Mouse (Mus musculus): ENCODE measurements around the gene Cdc14a. TPM values are rescaled to one million over a fixed set of nuclear protein-coding genes. Genes with fewer than 3 reads are reported as not detected.

Cdc14a gene
- polyA plus RNA-seq, 1 experiment from 2014 or later: 8.3 TPM

DNA sequence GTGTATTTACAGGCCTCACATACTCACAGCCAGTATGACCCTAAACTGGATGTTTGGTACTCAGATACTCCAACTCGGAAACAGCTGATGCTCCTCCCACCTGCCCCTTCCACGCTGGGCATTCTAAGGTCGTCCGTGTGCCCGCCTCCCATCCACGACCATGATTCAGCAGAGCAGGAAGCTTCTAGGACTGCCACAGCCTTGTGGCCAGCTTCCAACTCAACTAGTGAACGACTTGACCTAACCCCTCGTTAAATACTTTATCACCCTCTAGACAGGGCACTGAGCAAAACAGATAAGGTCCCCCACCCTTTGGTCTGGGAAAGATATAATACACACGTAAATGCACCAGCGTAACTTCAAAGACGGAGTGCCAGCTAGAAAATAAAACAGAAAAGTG is 35.0 kb downstream of the Cdc14a start:
- Histone ChIP-seq H3K4me1 (0 out of 2 replicates have a peak, but pooled peaks cover 6% of the 10 kb centered on the region), H3K9ac (no peak overlapping the region), H3K4me2 (no peak overlapping the region), H3K27ac (no peak overlapping the region), H3K4me3 (no peak overlapping the region), H3K9me3 (no peaks in the 10 kb centered on the region), H3K36me3 (no peaks in the 10 kb centered on the region), H3K27me3 (no peaks in the 10 kb centered on the region)
- 36% methylated on average over 11 of the region's 11 CpGs for WGBS
- ATAC-seq (ENCODE audit: borderline replicate concordance, extremely low read depth, low FRiP score, low TSS enrichment): peak; percentile 69; the same call in 1 of the 2 replicates

DNA sequence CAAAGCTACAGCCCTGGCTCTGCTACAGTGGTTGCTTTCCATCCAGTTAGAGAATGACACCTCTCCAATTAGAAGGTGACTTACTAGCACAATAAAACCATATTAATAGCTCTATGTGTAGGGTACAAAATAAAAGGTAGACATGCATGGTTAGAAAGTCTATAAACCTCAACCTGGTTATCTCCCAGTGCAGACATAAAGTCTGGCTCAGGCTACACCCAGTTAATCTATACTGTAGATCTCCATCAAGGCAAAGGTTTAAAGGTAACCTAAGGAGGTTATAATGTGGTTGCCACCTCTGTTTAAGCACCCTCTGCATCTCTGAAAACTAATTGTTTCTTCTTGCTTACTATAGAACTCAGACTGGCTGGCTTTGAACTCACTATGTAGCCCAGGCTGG is 36.9 kb downstream of the Cdc14a start:
- Histone ChIP-seq H3K9ac (no peak overlapping the region), H3K4me1 (0 out of 2 replicates have a peak, but pooled peaks cover 6% of the 10 kb centered on the region), H3K4me3 (no peak overlapping the region), H3K9me3 (no peaks in the 10 kb centered on the region), H3K4me2 (no peak overlapping the region), H3K27ac (no peak overlapping the region), H3K36me3 (no peaks in the 10 kb centered on the region), H3K27me3 (no peaks in the 10 kb centered on the region)
- ATAC-seq (ENCODE audit: borderline replicate concordance, extremely low read depth, low FRiP score, low TSS enrichment): no peak

DNA sequence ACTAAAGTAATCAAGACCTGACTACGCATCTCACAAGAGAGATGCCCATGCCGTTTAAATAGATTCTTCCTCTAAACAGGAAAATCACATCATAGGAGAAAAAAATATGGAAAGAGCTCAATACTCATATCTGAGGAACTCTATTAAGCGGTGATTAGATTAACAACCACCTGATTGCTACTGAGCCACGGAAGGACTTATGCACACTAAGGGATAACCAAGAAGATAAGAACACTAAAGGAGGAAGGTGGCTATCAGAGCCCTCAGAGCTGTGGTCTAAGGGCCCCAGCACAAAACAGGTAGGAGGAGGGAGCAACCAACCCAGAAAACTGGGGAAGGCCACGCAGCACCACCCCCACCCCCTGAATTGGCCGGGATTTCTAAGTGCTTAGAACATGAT is 37.5 kb downstream of the Cdc14a start:
- Histone ChIP-seq H3K4me1 (0 out of 2 replicates have a peak, but pooled peaks cover 6% of the 10 kb centered on the region), H3K4me2 (no peak overlapping the region), H3K27ac (no peak overlapping the region), H3K9ac (no peak overlapping the region), H3K9me3 (no peaks in the 10 kb centered on the region), H3K36me3 (no peaks in the 10 kb centered on the region), H3K4me3 (no peak overlapping the region), H3K27me3 (no peaks in the 10 kb centered on the region)
- 68% methylated on average over 6 of the region's 6 CpGs for WGBS
- no peak for ATAC-seq (ENCODE audit: borderline replicate concordance, extremely low read depth, low FRiP score, low TSS enrichment)

DNA sequence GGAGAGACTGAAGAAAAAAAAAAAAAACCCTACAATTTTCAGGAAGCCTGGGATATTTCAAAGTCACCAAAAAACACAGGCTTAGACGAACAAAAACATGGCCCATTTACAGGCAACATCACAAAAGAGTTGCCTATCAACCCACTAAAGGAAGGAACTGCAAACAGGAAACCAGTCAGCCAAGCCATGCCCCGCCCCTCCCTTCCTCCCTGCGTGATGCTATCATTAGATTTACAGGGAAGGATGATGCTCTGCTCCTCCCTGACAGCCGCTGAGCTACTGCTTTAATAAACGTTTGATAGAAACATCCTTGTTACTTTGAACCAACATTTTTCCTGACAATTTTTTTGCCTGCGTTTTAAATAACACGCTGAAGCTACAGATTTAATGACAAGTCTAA is 39.5 kb downstream of the Cdc14a start:
- WGBS: 62% methylated on average over 7 of the region's 7 CpGs
- Histone ChIP-seq H3K27ac (no peak overlapping the region), H3K9ac (no peak overlapping the region), H3K9me3 (no peaks in the 10 kb centered on the region), H3K4me3 (no peak overlapping the region), H3K27me3 (no peaks in the 10 kb centered on the region), H3K4me2 (no peak overlapping the region), H3K4me1 (0 out of 2 replicates have a peak, but pooled peaks cover 6% of the 10 kb centered on the region), H3K36me3 (no peaks in the 10 kb centered on the region)
- no peak for ATAC-seq (ENCODE audit: borderline replicate concordance, extremely low read depth, low FRiP score, low TSS enrichment)

DNA sequence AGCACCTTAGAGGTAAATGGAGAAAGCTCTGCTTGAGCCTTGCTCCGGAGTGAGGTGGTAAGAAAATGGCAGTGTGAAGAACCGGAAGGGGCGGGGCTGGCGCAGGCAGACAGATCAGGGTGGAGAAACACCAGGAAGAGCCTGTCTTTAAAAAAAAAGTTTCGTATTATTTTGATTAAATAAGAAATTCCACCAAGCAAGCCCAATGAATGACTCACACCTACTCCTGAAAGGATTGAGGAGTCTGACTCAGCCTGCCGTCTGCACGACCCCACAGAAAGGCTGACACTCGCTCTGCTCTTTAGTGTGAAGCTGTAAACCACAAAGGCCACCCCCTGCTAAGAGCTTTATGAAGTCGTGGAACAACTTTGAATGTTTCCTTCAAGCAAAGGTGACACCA is 43.5 kb downstream of the Cdc14a start:
- 51% methylated on average over 9 of the region's 9 CpGs for WGBS

DNA sequence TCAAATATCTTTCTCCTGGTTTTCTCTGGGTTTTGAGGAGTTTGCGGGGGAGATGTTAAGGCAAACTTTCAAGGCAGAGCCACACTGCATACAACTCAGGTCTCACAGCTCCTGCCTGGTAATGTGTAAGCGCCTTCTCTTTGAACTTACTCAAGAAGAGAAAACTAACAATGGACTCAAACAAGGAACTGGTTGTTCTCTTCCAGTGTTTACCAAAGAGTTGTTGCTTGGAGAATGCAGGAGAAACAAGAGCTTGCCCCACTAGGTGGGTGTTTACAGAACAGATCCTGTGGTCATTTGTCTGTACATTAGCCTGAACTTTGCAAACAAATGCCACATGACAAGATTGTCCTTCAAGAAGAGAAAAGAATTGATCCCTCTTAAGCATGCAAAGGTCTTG is 48.4 kb downstream of the Cdc14a start:
- no peak for ATAC-seq (ENCODE audit: borderline replicate concordance, extremely low read depth, low FRiP score, low TSS enrichment)
- H3K36me3 ChIP-seq: no peaks in the 10 kb centered on the region
- H3K9me3 ChIP-seq: no peaks in the 10 kb centered on the region
- H3K4me1 ChIP-seq: no peaks in the 10 kb centered on the region
- no peaks in the 10 kb centered on the region for H3K27me3 ChIP-seq
- no peak overlapping the region for H3K27ac ChIP-seq
- no peak overlapping the region for H3K4me2 ChIP-seq
- H3K4me3 ChIP-seq: no peak overlapping the region
- 60% methylated on average over 2 of the region's 2 CpGs for WGBS
- H3K9ac ChIP-seq: no peak overlapping the region

More for the DNA sequence above, 43.5 kb downstream of the Cdc14a start:
- Histone ChIP-seq H3K9ac (no peak overlapping the region), H3K27me3 (no peaks in the 10 kb centered on the region), H3K9me3 (no peaks in the 10 kb centered on the region), H3K27ac (no peak overlapping the region), H3K4me3 (no peak overlapping the region), H3K4me1 (no peaks in the 10 kb centered on the region), H3K36me3 (no peaks in the 10 kb centered on the region), H3K4me2 (no peak overlapping the region)
- ATAC-seq (ENCODE audit: borderline replicate concordance, extremely low read depth, low FRiP score, low TSS enrichment): no peak

DNA sequence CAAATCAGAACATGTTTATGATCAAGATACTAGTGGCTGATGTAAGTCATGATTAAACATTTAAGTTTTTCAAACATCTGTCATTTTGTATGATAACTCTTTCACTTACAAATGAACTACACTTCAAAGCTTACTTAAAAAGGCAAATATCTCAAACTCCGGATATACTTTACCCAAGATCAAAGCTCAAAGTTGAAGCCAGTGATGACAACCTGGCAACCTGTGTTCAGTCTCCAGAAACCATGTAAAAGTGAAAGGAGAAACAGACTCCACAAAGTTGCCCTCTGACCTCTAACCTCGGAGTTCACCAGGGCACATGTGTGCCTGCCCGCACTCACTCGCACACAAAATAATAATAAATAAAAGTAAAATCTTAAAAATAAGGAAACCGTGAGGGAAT is 49.3 kb downstream of the Cdc14a start:
- no peaks in the 10 kb centered on the region for H3K9me3 ChIP-seq
- no peak overlapping the region for H3K27ac ChIP-seq
- H3K4me1 ChIP-seq: no peaks in the 10 kb centered on the region
- H3K9ac ChIP-seq: no peak overlapping the region
- no peak for ATAC-seq (ENCODE audit: borderline replicate concordance, extremely low read depth, low FRiP score, low TSS enrichment)
- no peaks in the 10 kb centered on the region for H3K36me3 ChIP-seq
- H3K4me3 ChIP-seq: no peak overlapping the region
- H3K4me2 ChIP-seq: no peak overlapping the region
- WGBS: 51% methylated on average over 5 of the region's 5 CpGs
- H3K27me3 ChIP-seq: no peaks in the 10 kb centered on the region

DNA sequence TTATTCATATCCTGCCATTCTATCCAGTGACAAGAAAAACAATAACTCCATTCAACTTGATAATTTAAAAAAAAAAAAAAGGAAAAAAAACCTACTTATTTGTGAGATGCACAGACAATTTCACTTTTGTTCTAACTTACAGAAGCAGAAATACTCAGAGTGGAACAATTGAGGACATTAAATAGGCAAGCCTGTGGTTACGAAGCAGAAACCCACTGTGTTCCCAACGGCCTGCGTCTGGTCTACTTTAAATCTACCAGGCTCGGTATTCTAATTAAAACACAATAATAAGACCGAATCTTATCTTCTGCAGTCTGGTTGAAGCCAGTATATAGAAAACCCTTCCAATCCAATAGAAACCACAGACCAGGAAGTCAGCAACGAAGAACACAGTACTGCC is 50.6 kb downstream of the Cdc14a start:
- Histone ChIP-seq H3K36me3 (no peaks in the 10 kb centered on the region), H3K27me3 (no peaks in the 10 kb centered on the region), H3K9me3 (no peaks in the 10 kb centered on the region), H3K4me2 (no peak overlapping the region), H3K4me1 (no peaks in the 10 kb centered on the region), H3K4me3 (no peak overlapping the region), H3K27ac (no peak overlapping the region), H3K9ac (no peak overlapping the region)
- WGBS: 93% methylated on average over 6 of the region's 6 CpGs
- ATAC-seq (ENCODE audit: borderline replicate concordance, extremely low read depth, low FRiP score, low TSS enrichment): no peak

DNA sequence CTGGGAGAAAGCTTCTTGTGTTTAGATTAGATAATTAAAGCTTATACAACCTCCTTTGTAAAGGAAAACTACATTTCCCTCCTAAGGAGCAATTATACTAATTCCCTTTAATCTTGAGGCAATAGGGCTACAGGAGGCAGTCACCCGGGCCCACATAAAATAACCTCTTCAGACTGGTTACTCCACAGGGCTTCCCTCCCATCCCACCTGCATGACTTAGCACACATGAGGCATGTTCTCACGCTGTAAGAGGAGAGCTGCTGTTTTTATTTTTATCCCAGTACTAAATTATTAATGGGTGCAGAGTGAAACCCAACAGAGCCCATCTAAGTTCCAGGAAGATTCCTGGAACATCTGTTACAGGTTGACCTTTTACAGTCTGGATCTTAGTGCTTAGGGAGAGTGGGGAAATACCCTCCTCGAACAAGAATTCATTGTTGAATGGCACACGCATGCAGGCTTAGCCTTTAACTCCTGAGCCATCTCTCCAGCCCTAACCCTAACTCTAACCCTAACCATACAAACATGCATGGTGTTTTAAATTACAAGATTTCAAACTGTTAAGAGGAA is 54.9 kb downstream of the Cdc14a start:
- Histone ChIP-seq H3K9ac (no peak overlapping the region), H3K4me1 (no peaks in the 10 kb centered on the region), H3K36me3 (no peaks in the 10 kb centered on the region), H3K4me2 (no peak overlapping the region), H3K27ac (no peak overlapping the region), H3K27me3 (no peaks in the 10 kb centered on the region), H3K4me3 (no peak overlapping the region), H3K9me3 (no peaks in the 10 kb centered on the region)
- 52% methylated on average over 4 of the region's 4 CpGs for WGBS
- no peak for ATAC-seq (ENCODE audit: borderline replicate concordance, extremely low read depth, low FRiP score, low TSS enrichment)

DNA sequence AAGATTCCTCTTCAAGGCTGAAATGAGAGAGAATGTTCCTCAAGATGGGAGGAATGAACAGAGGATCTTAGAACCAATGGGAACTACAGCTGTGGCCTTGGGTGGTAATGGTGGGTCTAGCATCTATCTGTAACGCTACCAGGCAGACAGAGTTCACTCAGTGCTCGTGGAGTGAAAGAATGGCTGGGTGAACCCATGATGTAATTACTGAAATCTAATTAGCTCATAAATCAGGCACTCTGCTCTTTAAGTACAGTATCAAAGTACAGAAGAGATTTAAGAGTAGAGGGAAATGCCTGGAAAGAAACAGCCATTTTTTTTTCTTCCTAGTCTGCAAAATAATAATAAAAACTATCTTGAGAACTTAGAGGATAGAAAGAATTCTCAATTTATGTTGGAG is 57.7 kb downstream of the Cdc14a start:
- Histone ChIP-seq H3K4me1 (no peaks in the 10 kb centered on the region), H3K4me2 (no peak overlapping the region), H3K27ac (no peak overlapping the region), H3K9me3 (no peaks in the 10 kb centered on the region), H3K36me3 (no peaks in the 10 kb centered on the region), H3K27me3 (no peaks in the 10 kb centered on the region), H3K9ac (no peak overlapping the region), H3K4me3 (no peak overlapping the region)
- WGBS: 88% methylated on average over 2 of the region's 2 CpGs
- ATAC-seq (ENCODE audit: borderline replicate concordance, extremely low read depth, low FRiP score, low TSS enrichment): no peak

DNA sequence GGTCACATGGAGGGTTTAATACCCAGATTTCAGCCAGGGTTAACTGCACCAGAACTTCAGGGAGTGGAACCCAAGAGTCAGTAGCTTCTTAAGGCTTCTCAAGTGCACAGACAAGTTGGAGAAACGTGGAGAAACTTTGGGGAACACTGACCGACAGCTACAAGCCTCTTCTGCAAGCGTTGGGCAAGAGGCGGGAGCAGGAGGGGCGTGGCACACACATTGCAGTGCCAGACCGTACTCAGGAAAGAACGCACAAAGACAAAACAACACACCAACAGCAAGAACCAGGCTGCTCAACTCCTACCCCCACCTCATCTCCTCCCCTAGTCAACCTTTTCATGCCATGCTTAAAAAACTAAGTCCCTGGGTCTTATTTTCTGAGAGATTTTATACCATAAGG is 61.9 kb downstream of the Cdc14a start:
- no peak overlapping the region for H3K27ac ChIP-seq
- H3K4me3 ChIP-seq: no peak overlapping the region
- no peaks in the 10 kb centered on the region for H3K9me3 ChIP-seq
- no peaks in the 10 kb centered on the region for H3K36me3 ChIP-seq
- no peak for ATAC-seq (ENCODE audit: borderline replicate concordance, extremely low read depth, low FRiP score, low TSS enrichment)
- H3K4me1 ChIP-seq: no peaks in the 10 kb centered on the region
- no peaks in the 10 kb centered on the region for H3K27me3 ChIP-seq
- H3K4me2 ChIP-seq: no peak overlapping the region
- WGBS: 77% methylated on average over 7 of the region's 7 CpGs
- no peak overlapping the region for H3K9ac ChIP-seq

DNA sequence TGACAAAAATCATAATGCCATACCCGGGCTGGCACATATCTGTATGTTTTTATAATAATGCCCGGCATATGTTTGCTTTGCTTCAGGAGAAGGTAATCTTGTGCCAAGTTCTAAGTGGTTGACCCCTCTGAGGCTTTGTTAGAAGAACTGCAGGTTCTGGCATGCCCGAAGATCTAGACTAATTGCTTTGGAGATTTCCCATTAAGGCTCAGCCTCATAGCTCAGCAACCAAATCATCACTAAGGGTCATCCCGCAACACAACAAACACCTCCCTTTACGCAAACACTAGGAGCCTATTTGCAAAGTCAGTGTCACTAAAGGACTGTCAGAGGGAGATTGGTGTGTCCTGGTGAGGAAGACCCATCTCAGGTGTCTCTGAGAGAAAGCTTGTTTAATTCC is 62.7 kb downstream of the Cdc14a start:
- Histone ChIP-seq H3K27ac (no peak overlapping the region), H3K36me3 (no peaks in the 10 kb centered on the region), H3K27me3 (no peaks in the 10 kb centered on the region), H3K4me3 (no peak overlapping the region), H3K9me3 (no peaks in the 10 kb centered on the region), H3K4me1 (no peaks in the 10 kb centered on the region), H3K4me2 (no peak overlapping the region), H3K9ac (no peak overlapping the region)
- 67% methylated on average over 5 of the region's 5 CpGs for WGBS
- ATAC-seq (ENCODE audit: borderline replicate concordance, extremely low read depth, low FRiP score, low TSS enrichment): no peak

DNA sequence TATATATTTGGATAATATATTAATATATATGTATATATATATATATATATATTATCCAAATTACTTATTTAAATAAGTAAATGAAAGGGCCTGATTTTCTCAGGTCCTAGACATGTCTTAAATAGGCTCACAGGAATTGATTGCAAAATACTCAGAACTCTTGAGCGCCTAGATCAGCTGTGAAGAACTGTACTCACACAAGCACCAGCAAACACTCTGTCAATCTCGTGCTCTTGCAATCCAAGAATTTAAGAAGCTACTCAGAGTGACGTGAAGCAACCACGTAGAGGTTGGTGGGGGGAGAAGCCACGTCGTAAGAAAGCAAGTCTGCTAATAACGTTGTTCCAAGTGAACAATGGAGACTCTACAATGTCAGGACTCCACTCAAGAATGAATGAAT is 66.0 kb downstream of the Cdc14a start:
- H3K27ac ChIP-seq: no peak overlapping the region
- H3K4me2 ChIP-seq: no peak overlapping the region
- H3K4me1 ChIP-seq: no peaks in the 10 kb centered on the region
- 77% methylated on average over 7 of the region's 7 CpGs for WGBS
- H3K4me3 ChIP-seq: no peak overlapping the region
- no peaks in the 10 kb centered on the region for H3K9me3 ChIP-seq
- H3K9ac ChIP-seq: no peak overlapping the region
- H3K27me3 ChIP-seq: no peaks in the 10 kb centered on the region
- no peaks in the 10 kb centered on the region for H3K36me3 ChIP-seq
- ATAC-seq (ENCODE audit: borderline replicate concordance, extremely low read depth, low FRiP score, low TSS enrichment): no peak

Measured in lung, embryonic 15.5 days (tissue).